Mouse (Mus musculus): ENCODE results near the gene Rab6b. TPM values are rescaled to one million over a fixed set of nuclear protein-coding genes. Genes with fewer than 3 reads are reported as not detected.

Gene Rab6b
- polyA plus RNA-seq, 1 experiment from 2014 or later = 43.8 TPM

DNA sequence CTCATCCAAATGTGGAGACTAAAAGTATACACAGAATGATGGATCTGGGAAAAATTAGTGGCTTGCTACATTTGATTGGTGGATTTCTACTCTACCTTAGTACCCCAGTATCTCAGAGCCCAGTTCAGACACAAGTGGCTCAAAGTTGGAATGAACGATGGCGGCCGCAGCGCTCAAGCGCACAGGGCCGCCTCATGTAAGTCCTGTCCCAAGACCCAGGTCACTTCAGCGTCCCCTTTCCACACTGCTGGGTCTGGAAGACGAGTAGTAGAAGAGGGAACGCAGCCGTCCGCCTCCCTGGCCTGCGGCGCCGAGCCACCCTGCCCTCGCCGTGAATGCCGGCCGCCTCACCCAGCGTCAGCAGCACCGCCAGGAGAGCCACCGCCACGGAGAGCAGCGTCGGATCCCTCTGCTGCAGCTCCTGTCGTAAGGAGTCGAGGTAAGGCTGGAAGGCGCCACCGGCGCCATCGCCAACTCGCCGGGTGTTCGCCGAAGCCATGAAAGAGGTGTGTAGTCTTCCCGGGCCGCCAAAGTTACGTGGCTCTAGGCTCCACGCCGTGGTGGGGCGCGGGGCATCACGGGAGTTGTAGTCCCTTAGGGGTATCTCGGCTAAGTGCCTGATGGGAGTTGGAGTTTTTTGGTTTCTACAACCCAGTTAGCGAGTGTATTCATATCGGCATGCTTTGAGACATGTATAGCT is 90.1 kb downstream of the Rab6b start, which contains the start of gene Srprb:
Gene Srprb, minus strand, starts transcription at position 577 of the 700 bp plus-strand sequence.
- in situ Hi-C loops (cut with MboI; ENCODE audit: low pct_unique_long_range_greater_than_20kb) = no loop called here
- no peaks in the 10 kb centered on the region for H3K27me3 ChIP-seq
- ChIA-PET POLR2A (interaction anchor here (0.5 to 1.2 kb wide), 2 partner anchors 89 to 285 kb away, joined by 3 read pairs; no protein-coding TSS in a partner anchor), CTCF (no interaction called here)
- no peak for TF ChIP-seq CTCF (IDR thresholded peaks at IDR 0.05)
- ATAC-seq (peak; percentile 94), DNase-seq (ENCODE audit: low read depth, low spot score) (no peak)

DNA sequence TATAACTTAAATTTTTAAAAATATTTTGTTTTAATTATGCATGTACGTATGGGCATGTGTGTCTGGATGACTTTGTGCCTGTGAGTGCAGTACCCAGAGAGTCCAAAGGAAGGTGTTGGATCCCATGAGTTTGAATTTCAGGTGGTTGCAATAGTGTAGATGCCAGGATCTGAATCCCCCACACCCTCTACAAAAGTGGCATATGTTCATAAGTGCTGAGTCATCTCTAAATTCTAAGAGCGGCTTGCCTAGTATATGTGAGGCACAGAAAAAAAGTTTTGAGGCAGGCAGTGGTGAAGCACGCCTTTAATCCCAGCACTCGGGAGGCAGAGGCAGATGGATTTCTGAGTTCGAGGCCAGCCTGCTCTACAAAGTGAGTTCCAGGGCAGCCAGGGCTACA is 94.2 kb downstream of the Rab6b start:
- CTCF ChIA-PET = no interaction called here
- no peak for TF ChIP-seq CTCF (IDR thresholded peaks at IDR 0.05)
- in situ Hi-C loops (cut with MboI; ENCODE audit: low pct_unique_long_range_greater_than_20kb) = no loop called here
- H3K27me3 ChIP-seq = no peaks in the 10 kb centered on the region
- ATAC-seq (no peak), DNase-seq (ENCODE audit: low read depth, low spot score) (no peak)
- POLR2A ChIA-PET = no interaction called here

DNA sequence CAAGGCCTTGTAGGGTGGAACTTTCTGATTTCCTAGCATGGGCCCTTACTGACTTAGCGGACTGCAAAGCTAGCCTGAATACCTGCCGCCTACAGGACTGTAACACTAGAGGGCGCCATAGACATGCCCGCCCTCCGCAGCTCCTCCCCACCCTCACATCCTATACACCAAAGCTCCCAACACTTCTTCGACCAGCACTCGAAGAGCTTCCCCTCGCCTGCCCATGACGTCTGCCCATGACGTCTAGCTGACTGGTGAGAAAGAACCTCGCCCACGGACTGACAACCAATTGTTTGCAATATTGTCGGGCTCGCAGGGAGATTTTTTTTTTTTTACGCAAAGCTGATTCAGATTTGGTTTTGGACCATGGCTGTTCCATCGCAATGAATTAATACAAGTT is 96.3 kb downstream of the Rab6b start:
- H3K27me3 ChIP-seq = peaks cover 4% of the 10 kb centered on the region
- TF ChIP-seq CTCF (IDR thresholded peaks at IDR 0.05) = peak; percentile 76
- CTCF ChIA-PET = interaction anchor here (1.4 to 1.5 kb wide), 2 partner anchors 10 to 95 kb away, joined by 4 to 5 read pairs; no protein-coding TSS in a partner anchor
- no peak for DNase-seq (ENCODE audit: low read depth, low spot score)
- ATAC-seq = peak; percentile 51
- POLR2A ChIA-PET = interaction anchor here (0.6 kb wide), 1 partner anchor 157 kb away, joined by 4 read pairs; no protein-coding TSS in a partner anchor
- in situ Hi-C loops (cut with MboI; ENCODE audit: low pct_unique_long_range_greater_than_20kb) = no loop called here

DNA sequence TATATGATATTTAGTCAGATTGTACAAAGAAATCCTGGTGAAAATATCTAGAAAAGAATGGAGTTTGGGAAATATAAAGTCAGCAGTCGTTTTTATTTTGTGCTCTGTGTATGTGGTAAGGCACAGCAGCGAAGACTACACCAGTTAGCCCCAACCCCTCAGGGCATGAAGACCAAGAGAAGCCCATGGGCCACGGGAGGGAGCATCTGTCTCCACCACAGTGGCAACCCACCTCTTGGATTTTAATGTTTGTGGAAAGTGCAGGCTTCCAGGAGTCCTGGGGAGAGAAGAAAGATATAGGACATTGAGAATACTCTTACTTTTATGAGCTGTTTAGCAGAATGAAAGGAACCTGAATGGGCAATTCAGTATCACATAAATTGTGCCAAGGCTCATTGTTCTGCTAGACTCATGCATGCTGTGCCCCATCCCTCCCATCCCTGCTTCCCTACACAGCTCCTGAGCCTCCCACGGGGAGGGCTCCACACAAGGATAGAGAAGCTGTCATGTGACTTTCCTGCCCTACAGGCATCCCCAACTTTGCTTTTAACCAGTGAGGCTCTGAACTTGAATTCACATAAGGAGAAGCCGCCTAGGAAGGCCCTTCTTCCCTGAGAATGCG is 97.3 kb downstream of the Rab6b start:
- ATAC-seq (no peak), DNase-seq (ENCODE audit: low read depth, low spot score) (no peak)
- ChIA-PET POLR2A (no interaction called here), CTCF (interaction anchor here (1.2 kb wide), 1 partner anchor 93 kb away, joined by 4 read pairs; no protein-coding TSS in a partner anchor)
- H3K27me3 ChIP-seq = peaks cover 4% of the 10 kb centered on the region
- in situ Hi-C loops (cut with MboI; ENCODE audit: low pct_unique_long_range_greater_than_20kb) = no loop called here
- TF ChIP-seq CTCF (IDR thresholded peaks at IDR 0.05) = no peak

DNA sequence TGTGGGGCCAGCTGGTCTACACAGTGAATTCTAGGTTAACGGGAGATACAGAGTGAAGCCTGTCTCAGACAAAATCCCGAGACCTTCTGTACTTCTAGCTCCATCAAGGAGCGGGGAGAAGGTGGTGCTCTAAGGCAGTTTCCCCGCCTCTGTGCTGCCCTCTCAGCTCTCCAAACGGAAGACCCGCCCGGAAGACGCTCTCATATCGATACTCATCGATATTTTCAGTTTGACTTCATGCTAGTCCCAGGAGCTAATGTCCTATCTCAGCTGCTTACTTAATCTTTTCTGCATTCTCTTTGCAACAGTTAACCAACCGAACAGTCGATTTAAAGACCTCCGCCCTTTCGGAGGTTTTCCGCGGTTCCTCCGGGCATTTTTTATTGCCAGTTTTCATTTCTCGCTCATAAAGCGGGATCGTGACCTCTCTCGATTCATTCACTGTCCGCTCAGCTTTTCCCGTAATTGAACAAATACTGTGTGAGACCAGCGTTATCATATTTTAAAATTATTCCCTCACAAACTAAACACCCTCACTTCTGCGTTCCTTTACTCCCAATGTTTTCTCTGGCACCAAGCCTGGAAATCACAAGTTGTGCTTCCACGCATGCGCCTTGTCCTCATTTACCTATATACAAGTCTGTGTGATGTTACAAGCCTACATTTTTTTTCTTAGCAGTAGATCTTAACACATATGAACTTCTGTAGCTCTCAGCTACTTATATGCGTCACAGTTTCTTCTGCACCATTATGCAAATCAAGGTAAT is 101.2 kb downstream of the Rab6b start:
- ATAC-seq (no peak), DNase-seq (ENCODE audit: low read depth, low spot score) (no peak)
- no peak for TF ChIP-seq CTCF (IDR thresholded peaks at IDR 0.05)
- POLR2A ChIA-PET = no interaction called here
- peaks cover 22% of the 10 kb centered on the region for H3K27me3 ChIP-seq
- in situ Hi-C loops (cut with MboI; ENCODE audit: low pct_unique_long_range_greater_than_20kb) = no loop called here
- CTCF ChIA-PET = no interaction called here

DNA sequence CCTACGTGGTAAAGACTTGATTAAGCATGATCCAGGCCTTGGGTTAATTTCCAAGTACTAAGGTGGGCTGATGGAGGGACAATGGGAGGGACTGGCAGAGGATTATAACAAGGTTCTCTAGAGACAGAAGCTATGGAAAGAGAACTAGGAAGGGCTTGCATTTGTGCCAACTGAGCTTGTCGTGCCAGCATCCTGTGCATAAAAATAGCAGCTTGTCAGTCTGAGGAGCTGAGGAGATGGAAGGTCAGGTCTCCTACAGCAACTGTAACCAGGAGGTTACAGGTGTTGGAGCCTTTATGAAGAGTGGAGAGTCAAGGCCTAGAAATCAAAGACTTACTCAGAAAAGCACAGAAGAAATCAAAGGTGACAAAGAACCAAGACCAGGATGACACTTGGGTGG is 102.0 kb downstream of the Rab6b start:
- DNase-seq (ENCODE audit: low read depth, low spot score) (no peak), ATAC-seq (no peak)
- CTCF ChIA-PET = no interaction called here
- POLR2A ChIA-PET = interaction anchor here (0.5 kb wide), 1 partner anchor 18 kb away, joined by 3 read pairs; no protein-coding TSS in a partner anchor
- in situ Hi-C loops (cut with MboI; ENCODE audit: low pct_unique_long_range_greater_than_20kb) = no loop called here
- H3K27me3 ChIP-seq = peaks cover 24% of the 10 kb centered on the region
- no peak for TF ChIP-seq CTCF (IDR thresholded peaks at IDR 0.05)

DNA sequence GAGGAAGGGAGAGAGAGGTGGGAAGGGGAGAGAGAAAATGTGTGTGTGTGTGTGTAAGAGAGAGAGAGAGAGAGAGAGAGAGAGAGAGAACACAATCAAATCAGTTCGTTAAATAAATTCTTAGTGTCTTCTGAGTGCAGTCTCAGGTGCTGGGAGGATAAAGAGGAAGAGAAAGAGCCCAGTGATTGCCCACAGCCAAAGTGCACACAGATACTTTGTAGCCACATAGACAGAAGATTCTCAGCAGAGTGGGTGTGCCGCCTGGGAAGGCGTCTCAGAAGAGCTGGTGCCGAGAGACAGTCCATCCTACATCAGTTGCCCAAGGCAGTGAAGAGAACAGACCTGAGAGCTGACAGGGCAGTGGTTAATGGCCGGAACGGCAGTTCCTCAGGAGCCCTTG is 102.7 kb downstream of the Rab6b start:
- ChIA-PET CTCF (no interaction called here), POLR2A (interaction anchor here (0.5 kb wide), 1 partner anchor 18 kb away, joined by 3 read pairs; no protein-coding TSS in a partner anchor)
- DNase-seq (ENCODE audit: low read depth, low spot score) = no peak
- TF ChIP-seq CTCF (IDR thresholded peaks at IDR 0.05) = no peak
- in situ Hi-C loops (cut with MboI; ENCODE audit: low pct_unique_long_range_greater_than_20kb) = no loop called here
- no peak for ATAC-seq
- peaks cover 24% of the 10 kb centered on the region for H3K27me3 ChIP-seq

DNA sequence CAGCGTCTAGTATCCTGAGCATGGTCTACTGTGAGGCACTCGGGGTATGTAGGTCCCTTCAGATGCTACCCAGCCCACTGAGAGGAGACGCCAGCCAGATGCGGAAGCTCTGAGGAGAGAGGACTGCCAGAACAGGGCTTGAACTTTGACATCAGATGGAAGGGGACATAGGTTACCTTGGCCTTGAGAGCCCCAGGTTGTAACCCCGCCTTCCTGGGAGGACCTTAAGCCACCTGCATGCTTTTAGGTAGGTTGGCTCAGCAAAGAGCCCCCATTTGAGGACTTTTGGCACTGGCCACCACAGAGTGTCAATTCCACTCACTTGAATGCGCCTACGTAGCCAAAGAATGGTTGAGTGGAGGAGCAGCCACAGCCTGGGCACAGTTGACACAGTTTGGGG is 113.1 kb downstream of the Rab6b start:
- DNase-seq (ENCODE audit: low read depth, low spot score) (no peak), ATAC-seq (no peak)
- in situ Hi-C loops (cut with MboI; ENCODE audit: low pct_unique_long_range_greater_than_20kb) = no loop called here
- TF ChIP-seq CTCF (IDR thresholded peaks at IDR 0.05) = no peak
- peaks cover 8% of the 10 kb centered on the region for H3K27me3 ChIP-seq
- CTCF ChIA-PET = no interaction called here
- POLR2A ChIA-PET = no interaction called here

DNA sequence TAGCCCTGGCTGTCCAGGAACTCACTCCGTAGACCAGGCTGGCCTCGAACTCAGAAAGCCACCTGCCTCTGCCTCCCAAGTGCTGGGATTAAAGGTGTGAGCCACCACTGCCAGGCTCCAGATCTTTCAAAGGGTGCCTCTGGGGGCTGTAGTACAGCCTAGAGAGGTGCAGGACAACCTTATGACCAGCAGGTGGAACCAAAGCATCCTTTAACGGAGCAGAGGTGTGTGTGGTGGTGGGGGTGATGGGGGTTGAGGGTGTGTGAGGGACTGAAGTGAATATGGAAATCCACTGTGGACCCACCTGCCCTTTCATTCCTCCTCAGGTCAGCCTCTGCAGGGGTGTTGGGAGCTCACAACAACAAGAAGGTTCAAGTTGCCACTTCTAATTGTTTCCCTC is 113.9 kb downstream of the Rab6b start:
- in situ Hi-C loops (cut with MboI; ENCODE audit: low pct_unique_long_range_greater_than_20kb) = no loop called here
- ATAC-seq (no peak), DNase-seq (ENCODE audit: low read depth, low spot score) (no peak)
- peaks cover 11% of the 10 kb centered on the region for H3K27me3 ChIP-seq
- ChIA-PET CTCF (no interaction called here), POLR2A (no interaction called here)
- no peak for TF ChIP-seq CTCF (IDR thresholded peaks at IDR 0.05)

DNA sequence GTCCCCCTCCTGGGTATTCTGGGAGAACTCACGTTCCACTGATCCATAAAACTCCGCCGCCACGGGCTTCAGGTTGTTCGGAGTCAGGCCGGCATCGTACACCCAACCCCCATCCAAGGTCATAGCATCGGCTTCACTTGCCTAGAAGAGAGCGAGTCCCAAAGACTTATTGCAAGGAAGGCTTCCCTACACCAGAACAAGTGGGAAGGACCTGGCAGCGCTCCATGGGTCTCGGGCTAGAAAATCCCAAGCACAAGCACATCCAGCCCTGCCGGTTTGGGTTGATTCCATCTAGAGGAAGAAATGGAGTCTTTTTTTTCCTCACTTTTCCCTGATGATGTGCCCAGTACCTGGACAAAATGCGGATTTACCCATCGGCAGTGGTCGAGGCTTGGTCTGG is 115.2 kb downstream of the Rab6b start:
- in situ Hi-C loops (cut with MboI; ENCODE audit: low pct_unique_long_range_greater_than_20kb) = no loop called here

DNA sequence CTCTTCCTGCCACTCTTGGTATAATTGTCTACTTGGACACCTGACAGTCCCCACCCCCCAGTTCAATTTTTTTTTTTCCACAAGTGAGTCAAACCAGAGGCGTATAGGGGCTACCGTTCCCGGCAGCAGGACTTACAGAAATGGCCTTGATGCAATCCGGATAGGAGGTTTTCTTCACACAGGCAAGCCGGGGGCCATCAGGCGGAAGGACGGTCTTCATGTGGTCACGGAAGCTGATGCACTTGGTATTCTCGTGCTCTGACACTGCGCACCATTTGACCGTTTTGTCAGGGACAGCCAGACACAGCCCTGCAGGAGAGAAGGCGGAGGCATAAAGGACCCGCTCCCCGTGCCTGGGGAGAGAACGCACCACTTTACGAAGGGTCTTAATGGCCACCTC is 116.2 kb downstream of the Rab6b start:
- ChIA-PET POLR2A (no interaction called here), CTCF (no interaction called here)
- TF ChIP-seq CTCF (IDR thresholded peaks at IDR 0.05) = no peak
- DNase-seq (ENCODE audit: low read depth, low spot score) (no peak), ATAC-seq (no peak)
- H3K27me3 ChIP-seq = peaks cover 11% of the 10 kb centered on the region
- in situ Hi-C loops (cut with MboI; ENCODE audit: low pct_unique_long_range_greater_than_20kb) = no loop called here

More for the DNA sequence above, 115.2 kb downstream of the Rab6b start:
- DNase-seq (ENCODE audit: low read depth, low spot score) (no peak), ATAC-seq (no peak)
- CTCF ChIA-PET = no interaction called here
- no peak for TF ChIP-seq CTCF (IDR thresholded peaks at IDR 0.05)
- H3K27me3 ChIP-seq = peaks cover 11% of the 10 kb centered on the region
- POLR2A ChIA-PET = no interaction called here
